Mouse (Mus musculus): ENCODE data around the gene Ankrd44.

Ankrd44 gene

GRCm38 (mm10) chr1:54888449-54888848 lies 37.7 kb downstream of the Ankrd44 start:
- DNase-seq (ENCODE audit: low spot score in 2 of 2) = no peak

DNA sequence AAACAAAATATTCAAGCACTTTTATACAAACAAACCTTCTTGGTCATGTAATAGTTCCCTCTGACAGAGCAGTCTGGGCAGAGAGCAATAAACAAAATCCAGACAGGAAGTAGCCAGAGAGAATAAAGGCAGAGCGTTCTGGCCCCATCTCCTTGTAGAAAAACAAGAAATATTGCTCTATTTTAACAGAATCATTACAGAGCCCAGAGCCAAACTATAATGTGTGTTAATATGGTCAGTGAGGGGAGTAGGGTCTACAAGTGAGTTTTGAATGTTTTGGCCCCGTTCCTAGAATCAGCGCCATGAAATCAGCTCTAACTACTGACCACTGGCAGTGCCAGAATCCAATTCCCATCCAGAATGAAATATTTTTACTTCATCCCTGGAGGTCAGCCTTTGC lies 38.3 kb downstream of the Ankrd44 start:
- DNase-seq (ENCODE audit: low spot score in 2 of 2) = no peak

DNA sequence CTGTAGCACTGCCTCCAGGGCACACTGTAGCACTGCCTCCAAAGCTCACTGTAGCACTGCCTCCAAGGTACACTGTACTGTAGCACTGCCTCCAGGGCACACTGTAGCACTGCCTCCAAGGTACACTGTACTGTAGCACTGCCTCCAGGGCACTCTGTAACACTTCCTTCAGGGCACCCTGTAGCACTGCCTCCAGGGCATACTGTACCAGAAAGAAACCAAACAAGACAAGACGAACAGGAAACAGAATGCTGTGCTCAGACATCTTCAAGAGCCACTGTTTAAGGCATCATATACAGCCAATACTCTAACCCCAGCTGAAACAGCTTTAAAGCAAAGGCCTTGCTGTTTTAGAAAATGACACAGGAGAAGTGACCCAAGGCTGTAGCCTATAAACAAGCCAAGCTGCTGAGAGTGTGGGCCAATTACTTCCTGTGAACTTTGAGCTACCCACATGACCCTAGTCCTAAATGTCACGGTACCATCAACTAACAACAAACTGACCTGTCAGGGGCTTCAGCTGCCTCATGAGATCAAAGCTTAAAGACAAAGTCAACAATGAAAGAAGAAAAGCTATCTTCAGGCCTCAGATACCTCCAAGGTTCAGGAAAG lies 43.2 kb downstream of the Ankrd44 start:
- no peak for DNase-seq (ENCODE audit: low spot score in 2 of 2)

- no peak for DNase-seq (ENCODE audit: low spot score in 2 of 2)
These were observed 44.7 kb downstream of the Ankrd44 start for GRCm38 (mm10) chr1:54881523-54881922.

- DNase-seq (ENCODE audit: low spot score in 2 of 2) = no peak
These were observed 48.6 kb downstream of the Ankrd44 start for GRCm38 (mm10) chr1:54877423-54878073.

DNA sequence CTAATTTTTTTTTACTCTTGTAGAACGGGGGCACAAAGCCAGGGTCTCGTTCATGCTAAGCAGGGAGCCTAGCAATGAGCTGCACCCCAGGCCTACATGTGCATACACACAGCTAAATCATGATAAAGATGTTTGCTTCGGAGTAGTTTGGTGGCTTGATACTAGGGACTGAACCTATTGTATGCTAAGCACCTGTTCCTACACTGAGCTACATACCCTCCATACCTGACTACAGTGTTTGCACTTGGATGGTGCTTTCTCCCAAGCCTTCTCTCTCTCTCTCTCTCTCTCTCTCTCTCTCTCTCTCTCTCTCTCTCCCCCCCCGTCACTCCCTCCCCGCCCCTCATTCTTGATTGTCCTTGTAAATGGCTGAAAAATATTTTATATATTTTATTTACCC lies 49.2 kb downstream of the Ankrd44 start:
- no peak for DNase-seq (ENCODE audit: low spot score in 2 of 2)

- DNase-seq (ENCODE audit: low spot score in 2 of 2) = no peak
These were observed 52.1 kb downstream of the Ankrd44 start for GRCm38 (mm10) chr1:54874094-54874493.

- no peak for DNase-seq (ENCODE audit: low spot score in 2 of 2)
These were observed 53.1 kb downstream of the Ankrd44 start for GRCm38 (mm10) chr1:54872857-54873616.

GRCm38 (mm10) chr1:54871321-54871720 lies 54.9 kb downstream of the Ankrd44 start:
- DNase-seq (ENCODE audit: low spot score in 2 of 2) = no peak

- no peak for DNase-seq (ENCODE audit: low spot score in 2 of 2)
These were observed 55.6 kb downstream of the Ankrd44 start for GRCm38 (mm10) chr1:54870634-54871033.

DNA sequence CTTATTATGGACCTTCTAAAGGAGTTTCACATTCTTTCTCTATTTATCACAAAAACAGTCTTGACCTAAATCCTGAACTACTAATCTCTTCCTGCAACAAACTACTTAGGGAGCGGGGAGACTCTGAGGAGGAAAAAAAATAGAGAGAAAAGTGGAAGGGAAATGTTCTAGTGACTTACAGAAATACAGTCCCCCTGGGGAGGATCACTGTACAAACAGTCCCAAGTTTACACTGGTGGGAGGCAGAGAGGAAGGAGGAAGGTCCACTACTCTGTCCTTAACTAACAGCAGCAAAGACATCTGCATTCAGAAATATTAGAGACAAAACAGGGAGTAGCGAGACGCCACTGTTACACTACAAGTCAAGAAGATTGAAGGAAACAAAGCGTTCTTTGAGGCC lies 59.0 kb downstream of the Ankrd44 start:
- no peak for DNase-seq (ENCODE audit: low spot score in 2 of 2)

- no peak for DNase-seq (ENCODE audit: low spot score in 2 of 2)
These were observed 60.1 kb downstream of the Ankrd44 start for GRCm38 (mm10) chr1:54866131-54866530.

GRCm38 (mm10) chr1:54864928-54865652 lies 61.1 kb downstream of the Ankrd44 start:
- DNase-seq (ENCODE audit: low spot score in 2 of 2) = no peak

- DNase-seq (ENCODE audit: low spot score in 2 of 2) = no peak
These were observed 65.8 kb downstream of the Ankrd44 start for GRCm38 (mm10) chr1:54860361-54860760.

- DNase-seq (ENCODE audit: low spot score in 2 of 2) = no peak
These were observed 66.3 kb downstream of the Ankrd44 start for GRCm38 (mm10) chr1:54859876-54860275.

GRCm38 (mm10) chr1:54858898-54859297 lies 67.3 kb downstream of the Ankrd44 start:
- DNase-seq (ENCODE audit: low spot score in 2 of 2) = no peak

DNA sequence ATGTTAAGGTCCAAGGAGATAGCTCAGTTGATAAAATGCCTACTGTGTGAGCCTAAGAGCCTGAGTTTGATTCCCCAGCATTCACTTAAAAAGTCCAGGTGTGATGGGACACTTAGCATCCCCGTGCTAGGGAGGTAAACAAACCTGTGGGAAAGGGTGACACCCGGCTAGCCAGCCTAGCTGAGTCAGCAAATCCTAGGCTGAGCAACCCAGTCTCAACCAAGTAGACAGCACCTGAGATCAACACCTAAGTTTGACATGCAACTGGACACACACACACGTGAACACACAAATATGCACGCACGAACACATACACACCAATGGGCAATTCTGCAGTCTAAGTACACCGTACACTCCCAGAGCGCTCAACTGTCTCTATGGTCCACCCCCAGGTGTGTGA lies 69.7 kb downstream of the Ankrd44 start:
- DNase-seq (ENCODE audit: low spot score in 2 of 2) = no peak

- DNase-seq (ENCODE audit: low spot score in 2 of 2) = no peak
These were observed 70.2 kb downstream of the Ankrd44 start for GRCm38 (mm10) chr1:54855970-54856369.

GRCm38 (mm10) chr1:54854388-54854787 lies 71.8 kb downstream of the Ankrd44 start:
- no peak for DNase-seq (ENCODE audit: low spot score in 2 of 2)

GRCm38 (mm10) chr1:54853311-54854000 lies 72.7 kb downstream of the Ankrd44 start:
- DNase-seq (ENCODE audit: low spot score in 2 of 2) = no peak

DNA sequence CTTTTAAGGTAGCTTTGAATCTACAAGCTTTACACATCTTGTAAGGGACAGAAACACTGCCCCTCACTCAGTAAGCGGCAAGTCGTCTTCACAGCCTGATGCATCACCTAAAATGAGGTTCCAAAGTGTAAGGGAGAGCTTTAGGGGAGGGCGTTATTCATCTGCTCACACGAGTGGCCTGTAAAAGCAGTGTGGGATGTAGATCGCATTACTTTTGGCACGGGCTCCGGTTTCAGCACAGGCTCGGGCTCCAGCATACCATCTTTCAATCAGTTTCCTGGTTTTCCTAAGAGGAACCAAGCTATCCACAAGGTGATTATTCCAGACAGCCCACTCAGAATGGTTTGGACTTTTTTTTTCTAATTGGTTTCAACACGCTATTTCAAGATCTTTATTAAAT lies 74.6 kb downstream of the Ankrd44 start:
- no peak for DNase-seq (ENCODE audit: low spot score in 2 of 2)

GRCm38 (mm10) chr1:54850077-54850476 lies 76.1 kb downstream of the Ankrd44 start:
- no peak for DNase-seq (ENCODE audit: low spot score in 2 of 2)

Measured in cerebellum, postnatal 4 days (tissue).